Mouse (Mus musculus): Measurements from ENCODE around the gene Ndufb8. TPM values are rescaled to one million over a fixed set of nuclear protein-coding genes. Genes with fewer than 3 reads are reported as not detected.
A peak's percentile ranks its signal among the peaks of the same experiment; 100 is the strongest.

Gene Ndufb8
- polyA plus RNA-seq, 1 experiment from 2014 or later = 717 TPM

DNA sequence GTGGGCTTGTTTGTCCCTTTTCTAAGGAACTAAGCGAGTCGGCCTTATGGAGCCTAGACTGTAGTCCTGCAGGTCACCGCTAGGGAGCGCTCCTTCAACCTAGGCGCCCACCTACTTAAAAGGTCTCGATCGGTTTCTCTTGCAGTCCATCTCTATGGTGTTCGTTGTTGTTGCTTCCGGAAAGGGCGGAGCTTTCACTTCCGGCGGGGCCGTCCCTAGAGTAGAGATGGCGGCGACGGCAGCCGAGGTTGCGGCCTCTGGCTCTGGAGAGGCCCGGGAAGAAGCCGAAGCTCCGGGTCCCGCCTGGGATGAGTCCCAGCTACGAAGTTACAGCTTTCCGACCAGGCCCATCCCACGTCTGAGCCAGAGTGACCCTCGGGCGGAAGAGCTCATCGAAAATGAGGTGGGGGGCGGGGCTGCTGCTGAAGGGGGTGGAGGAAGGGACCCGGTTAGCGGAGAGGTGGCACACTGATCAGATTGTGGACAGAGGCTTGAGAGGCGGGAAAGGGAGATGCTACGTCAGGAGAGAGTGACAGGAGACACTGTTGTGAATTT is 7.5 kb upstream of the Ndufb8 start, which contains the start of gene Hif1an:
Hif1an (plus strand) TSS at position 199 of the 555 bp plus-strand sequence.
- Histone ChIP-seq H3K27me3 (replicated peaks; ENCODE audit: control insufficient read depth, insufficient read depth, low read length) (no peaks in the 10 kb centered on the region), H3K4me3 (ENCODE audit: low read depth, low read length) (peak within 1 kb of the TSS; percentile 89), H3K4me1 (replicated peaks; ENCODE audit: control insufficient read depth, insufficient read depth, low read length) (0 out of 2 replicates have a peak, but pooled peaks cover 9% of the 10 kb centered on the region), H3K9me3 (ENCODE audit: control insufficient read depth) (no peaks in the 10 kb centered on the region), H3K4me2 (replicated peaks; ENCODE audit: low read depth) (peak within 1 kb of the TSS; percentile 74), H3K9ac (ENCODE audit: low read depth, low read length) (peak within 1 kb of the TSS; percentile 61), H3K27ac (ENCODE audit: low read depth, low read length) (no peak within 1 kb of the TSS), H3K36me3 (ENCODE audit: control insufficient read depth, insufficient read depth) (peaks cover 25% of the 10 kb centered on the region)
- peak; percentile 96 for TF ChIP-seq CTCF (IDR thresholded peaks at IDR 0.05; ENCODE audit: low read depth)
- peak; percentile 95 for ATAC-seq
- under 1% methylated on average over 33 of the region's 33 CpGs for WGBS

DNA sequence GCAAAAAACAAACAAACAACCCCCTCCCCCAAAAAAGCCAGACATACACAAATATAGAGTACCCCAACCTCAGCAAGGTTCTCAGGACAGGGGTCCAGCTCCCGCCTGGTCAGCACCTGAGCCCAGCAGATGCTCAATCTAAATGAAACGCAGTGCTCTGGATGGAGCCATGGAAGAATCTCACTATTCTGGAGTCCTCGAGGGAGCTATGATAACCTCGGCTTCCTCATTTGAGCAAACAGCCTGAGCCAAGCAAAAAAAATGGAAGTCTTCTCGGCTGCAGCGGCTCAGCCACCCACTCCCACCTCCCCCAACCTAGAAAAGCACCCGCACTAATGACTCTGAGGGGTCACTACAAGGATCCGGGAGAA is 765 bp downstream of the Ndufb8 start:
- Histone ChIP-seq H3K9ac (ENCODE audit: low read depth, low read length) (peak overlapping the region; percentile 92), H3K4me1 (replicated peaks; ENCODE audit: control insufficient read depth, insufficient read depth, low read length) (no peaks in the 10 kb centered on the region), H3K9me3 (ENCODE audit: control insufficient read depth) (no peaks in the 10 kb centered on the region), H3K27me3 (replicated peaks; ENCODE audit: control insufficient read depth, insufficient read depth, low read length) (no peaks in the 10 kb centered on the region), H3K4me2 (replicated peaks; ENCODE audit: low read depth) (peak overlapping the region; percentile 79), H3K36me3 (ENCODE audit: control insufficient read depth, insufficient read depth) (peaks cover 32% of the 10 kb centered on the region), H3K27ac (ENCODE audit: low read depth, low read length) (peak overlapping the region; percentile 43; the same call in 1 of the 2 replicates), H3K4me3 (ENCODE audit: low read depth, low read length) (peak overlapping the region; percentile 76)
- TF ChIP-seq CTCF (IDR thresholded peaks at IDR 0.05; ENCODE audit: low read depth) = no peak
- ATAC-seq = peak; percentile 17; the same call in 1 of the 2 replicates
- WGBS = 2% methylated on average over 8 of the region's 8 CpGs

DNA sequence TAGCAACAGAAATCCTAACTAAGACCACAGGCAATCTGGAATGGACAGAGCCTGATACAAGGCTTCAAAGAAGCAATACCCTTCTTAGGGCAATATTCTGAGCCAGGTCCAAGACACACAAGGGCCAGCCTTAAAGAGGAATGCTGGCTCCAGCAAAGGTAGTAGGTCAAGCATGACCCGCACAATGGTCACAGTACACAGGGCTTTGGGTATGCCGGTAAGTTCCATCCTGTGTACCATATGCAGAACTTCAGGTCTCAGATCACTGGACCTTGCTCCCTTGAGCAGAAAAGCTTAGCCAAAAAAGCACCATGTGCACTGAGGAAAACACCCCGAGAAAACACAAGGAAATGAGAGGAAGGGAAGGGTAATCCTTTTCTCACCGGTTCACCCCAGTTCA is 2.0 kb downstream of the Ndufb8 start:
- TF ChIP-seq CTCF (IDR thresholded peaks at IDR 0.05; ENCODE audit: low read depth) = no peak
- H3K4me2 ChIP-seq (replicated peaks; ENCODE audit: low read depth) = no peak overlapping the region
- H3K27me3 ChIP-seq (replicated peaks; ENCODE audit: control insufficient read depth, insufficient read depth, low read length) = no peaks in the 10 kb centered on the region
- WGBS = 91% methylated on average over 4 of the region's 4 CpGs
- H3K4me1 ChIP-seq (replicated peaks; ENCODE audit: control insufficient read depth, insufficient read depth, low read length) = no peaks in the 10 kb centered on the region
- no peak overlapping the region for H3K4me3 ChIP-seq (ENCODE audit: low read depth, low read length)
- ATAC-seq = no peak
- H3K36me3 ChIP-seq (ENCODE audit: control insufficient read depth, insufficient read depth) = peaks cover 43% of the 10 kb centered on the region
- no peaks in the 10 kb centered on the region for H3K9me3 ChIP-seq (ENCODE audit: control insufficient read depth)
- no peak overlapping the region for H3K27ac ChIP-seq (ENCODE audit: low read depth, low read length)
- no peak overlapping the region for H3K9ac ChIP-seq (ENCODE audit: low read depth, low read length)

DNA sequence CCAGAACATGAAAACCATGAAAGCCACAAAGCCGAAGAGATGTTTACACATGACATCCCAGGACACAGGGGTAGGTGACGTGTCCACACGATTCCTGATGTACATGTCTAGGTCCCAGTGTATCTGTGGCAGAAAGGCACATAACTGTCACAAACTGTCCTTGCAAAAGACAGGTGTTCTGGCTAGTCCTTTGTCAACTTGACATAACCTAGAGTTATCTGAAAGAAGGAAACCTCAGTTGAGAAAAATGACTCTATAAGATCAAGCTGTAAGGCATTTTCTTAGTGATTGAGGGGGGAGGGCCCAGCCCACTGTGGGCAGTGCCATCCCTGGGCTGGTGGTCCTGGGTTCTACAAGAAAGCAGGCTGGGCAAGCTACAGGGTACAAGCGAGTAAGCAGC is 2.5 kb downstream of the Ndufb8 start, which contains the start of gene Gm20538:
Gm20538 (minus strand) TSS at position 101 of the 400 bp plus-strand sequence.
- no peaks in the 10 kb centered on the region for H3K4me1 ChIP-seq (replicated peaks; ENCODE audit: control insufficient read depth, insufficient read depth, low read length)
- no peak within 1 kb of the TSS for H3K4me3 ChIP-seq (ENCODE audit: low read depth, low read length)
- no peaks in the 10 kb centered on the region for H3K9me3 ChIP-seq (ENCODE audit: control insufficient read depth)
- ATAC-seq = no peak
- no peak within 1 kb of the TSS for H3K4me2 ChIP-seq (replicated peaks; ENCODE audit: low read depth)
- WGBS = 96% methylated on average over 4 of the region's 4 CpGs
- H3K27me3 ChIP-seq (replicated peaks; ENCODE audit: control insufficient read depth, insufficient read depth, low read length) = no peaks in the 10 kb centered on the region
- no peak within 1 kb of the TSS for H3K27ac ChIP-seq (ENCODE audit: low read depth, low read length)
- TF ChIP-seq CTCF (IDR thresholded peaks at IDR 0.05; ENCODE audit: low read depth) = no peak
- H3K36me3 ChIP-seq (ENCODE audit: control insufficient read depth, insufficient read depth) = peaks cover 48% of the 10 kb centered on the region
- H3K9ac ChIP-seq (ENCODE audit: low read depth, low read length) = no peak within 1 kb of the TSS

DNA sequence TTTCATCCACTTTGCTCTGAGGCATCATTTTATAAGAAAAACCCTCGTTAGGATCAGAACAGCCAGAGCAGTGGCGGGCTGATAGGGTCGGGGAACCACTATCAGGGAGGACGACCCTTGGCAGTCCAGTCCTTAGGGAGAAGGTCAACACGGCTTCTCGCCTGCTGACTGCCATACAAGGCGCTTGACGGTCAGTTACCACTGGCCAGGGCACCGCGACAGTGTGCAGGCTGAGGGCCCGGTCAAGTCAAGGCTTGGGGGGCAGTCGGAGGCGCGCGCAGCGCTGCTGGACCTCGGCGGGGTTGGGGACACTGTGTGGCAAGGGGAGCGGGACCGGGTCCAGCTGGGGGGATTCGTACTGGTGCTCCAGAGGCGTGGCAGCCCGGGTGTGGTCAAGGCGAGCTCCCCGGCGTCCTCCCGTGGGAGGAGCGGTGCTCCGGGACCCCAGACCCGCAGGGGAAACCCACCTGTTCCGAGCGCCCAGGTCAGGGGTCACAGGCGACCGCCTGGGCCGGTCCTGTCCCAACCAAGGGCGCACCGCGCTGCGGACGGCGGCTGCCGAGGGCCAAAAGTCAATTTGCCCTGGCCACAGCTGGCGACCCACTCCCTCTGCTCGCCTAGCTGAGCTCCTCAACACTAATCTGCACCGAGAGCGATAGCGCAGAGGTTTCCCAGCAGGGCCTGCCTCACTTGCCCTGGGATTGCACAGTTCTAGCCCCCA is 9.8 kb downstream of the Ndufb8 start, which contains the start of gene Sec31b:
Sec31b (minus strand) TSS at position 544 of the 721 bp plus-strand sequence.
- Histone ChIP-seq H3K9me3 (ENCODE audit: control insufficient read depth) (peaks cover 5% of the 10 kb centered on the region; the same call in 1 of the 2 replicates), H3K4me1 (replicated peaks; ENCODE audit: control insufficient read depth, insufficient read depth, low read length) (peaks cover 7% of the 10 kb centered on the region; the same call in 1 of the 2 replicates), H3K4me2 (replicated peaks; ENCODE audit: low read depth) (peak within 1 kb of the TSS; percentile 85), H3K27me3 (replicated peaks; ENCODE audit: control insufficient read depth, insufficient read depth, low read length) (no peaks in the 10 kb centered on the region; the same call in 1 of the 2 replicates), H3K36me3 (ENCODE audit: control insufficient read depth, insufficient read depth) (peaks cover 26% of the 10 kb centered on the region), H3K4me3 (ENCODE audit: low read depth, low read length) (peak within 1 kb of the TSS; percentile 43), H3K27ac (ENCODE audit: low read depth, low read length) (no peak within 1 kb of the TSS), H3K9ac (ENCODE audit: low read depth, low read length) (0 out of 2 replicates have a peak within 1 kb of the TSS, but pooled peaks have one; percentile 40)
- TF ChIP-seq CTCF (IDR thresholded peaks at IDR 0.05; ENCODE audit: low read depth) = no peak
- ATAC-seq = peak; percentile 37
- 2% methylated on average over 47 of the region's 47 CpGs for WGBS

DNA sequence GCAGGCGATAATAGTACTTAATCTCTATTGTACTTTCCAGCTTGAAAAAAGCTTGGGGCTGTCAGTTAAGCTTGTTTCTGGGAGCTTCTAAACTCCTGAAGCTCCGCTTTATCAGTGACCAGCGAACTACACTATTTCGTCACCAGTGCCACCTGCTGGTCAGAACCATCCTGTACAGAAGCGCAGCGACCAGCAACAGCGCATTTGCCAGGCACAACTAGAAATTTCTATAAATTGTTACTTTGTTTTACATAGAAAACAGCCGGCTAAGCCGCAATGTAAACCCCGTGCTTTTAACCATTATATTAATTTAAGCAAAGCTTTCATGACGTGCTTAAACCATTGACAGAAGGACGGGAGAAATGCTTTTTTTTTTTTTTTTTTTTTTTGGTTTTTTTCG is 10.5 kb downstream of the Ndufb8 start:
- H3K4me3 ChIP-seq (ENCODE audit: low read depth, low read length) = peak overlapping the region; percentile 43

More for the DNA sequence above, 10.5 kb downstream of the Ndufb8 start:
- Histone ChIP-seq H3K4me1 (replicated peaks; ENCODE audit: control insufficient read depth, insufficient read depth, low read length) (peaks cover 7% of the 10 kb centered on the region; the same call in 1 of the 2 replicates), H3K27ac (ENCODE audit: low read depth, low read length) (no peak overlapping the region), H3K4me2 (replicated peaks; ENCODE audit: low read depth) (peak overlapping the region; percentile 85), H3K9me3 (ENCODE audit: control insufficient read depth) (peaks cover 9% of the 10 kb centered on the region; the same call in 1 of the 2 replicates), H3K36me3 (ENCODE audit: control insufficient read depth, insufficient read depth) (peaks cover 19% of the 10 kb centered on the region), H3K9ac (ENCODE audit: low read depth, low read length) (0 out of 2 replicates have a peak overlapping the region, but pooled peaks have one; percentile 22), H3K27me3 (replicated peaks; ENCODE audit: control insufficient read depth, insufficient read depth, low read length) (no peaks in the 10 kb centered on the region; the same call in 1 of the 2 replicates)
- 4% methylated on average over 13 of the region's 13 CpGs for WGBS
- TF ChIP-seq CTCF (IDR thresholded peaks at IDR 0.05; ENCODE audit: low read depth) = peak; percentile 82
- ATAC-seq = no peak

All from intestine, postnatal 0 days (tissue).